Mouse (Mus musculus): ENCODE results near the gene Kmt5b. TPM values are rescaled to one million over a fixed set of nuclear protein-coding genes. Genes with fewer than 3 reads are reported as not detected.
A peak's percentile ranks its signal among the peaks of the same experiment; 100 is the strongest.

Gene Kmt5b
- polyA plus RNA-seq, 1 experiment from 2014 or later: 19.6 TPM

- Histone ChIP-seq H3K36me3 (no peaks in the 10 kb centered on the region), H3K9me3 (replicated peaks) (no peaks in the 10 kb centered on the region), H3K27ac (no peak overlapping the region), H3K9ac (no peak overlapping the region), H3K4me3 (no peak overlapping the region), H3K27me3 (no peaks in the 10 kb centered on the region), H3K4me2 (peak overlapping the region; percentile 94; the same call in 1 of the 2 replicates), H3K4me1 (replicated peaks) (peaks cover 36% of the 10 kb centered on the region)
- ATAC-seq (replicated peaks; ENCODE audit: insufficient number of reproducible peaks, insufficient read depth, low FRiP score, low read depth): no peak
- 80% methylated on average over 1 of the region's 1 CpGs for WGBS
These were observed 86.7 kb downstream of the Kmt5b start for GRCm38 (mm10) chr19:3853891-3854290.

GRCm38 (mm10) chr19:3855091-3855490 is 87.9 kb downstream of the Kmt5b start:
- WGBS: 70% methylated on average over 6 of the region's 6 CpGs
- Histone ChIP-seq H3K4me1 (replicated peaks) (peaks cover 36% of the 10 kb centered on the region), H3K27me3 (no peaks in the 10 kb centered on the region), H3K36me3 (no peaks in the 10 kb centered on the region), H3K27ac (0 out of 2 replicates have a peak overlapping the region, but pooled peaks have one; percentile 8), H3K4me3 (no peak overlapping the region), H3K9ac (no peak overlapping the region), H3K4me2 (no peak overlapping the region; the same call in 1 of the 2 replicates), H3K9me3 (replicated peaks) (no peaks in the 10 kb centered on the region)
- ATAC-seq (replicated peaks; ENCODE audit: insufficient number of reproducible peaks, insufficient read depth, low FRiP score, low read depth): no peak

- Histone ChIP-seq H3K9ac (no peak overlapping the region), H3K4me1 (replicated peaks) (peaks cover 34% of the 10 kb centered on the region), H3K36me3 (no peaks in the 10 kb centered on the region), H3K4me2 (no peak overlapping the region), H3K27ac (peak overlapping the region; percentile 8; the same call in 1 of the 2 replicates), H3K27me3 (no peaks in the 10 kb centered on the region), H3K4me3 (no peak overlapping the region), H3K9me3 (replicated peaks) (no peaks in the 10 kb centered on the region)
- ATAC-seq (replicated peaks; ENCODE audit: insufficient number of reproducible peaks, insufficient read depth, low FRiP score, low read depth): no peak
- WGBS: 34% methylated on average over 4 of the region's 4 CpGs
These were observed 88.4 kb downstream of the Kmt5b start for GRCm38 (mm10) chr19:3855601-3856000.

- ATAC-seq (replicated peaks; ENCODE audit: insufficient number of reproducible peaks, insufficient read depth, low FRiP score, low read depth): no peak
- 78% methylated on average over 3 of the region's 3 CpGs for WGBS
- peaks cover 25% of the 10 kb centered on the region for H3K4me1 ChIP-seq (replicated peaks)
- H3K36me3 ChIP-seq: no peaks in the 10 kb centered on the region
- H3K27ac ChIP-seq: no peak overlapping the region
- no peak overlapping the region for H3K4me3 ChIP-seq
- no peak overlapping the region for H3K9ac ChIP-seq
- H3K27me3 ChIP-seq: no peaks in the 10 kb centered on the region
- no peaks in the 10 kb centered on the region for H3K9me3 ChIP-seq (replicated peaks)
- no peak overlapping the region for H3K4me2 ChIP-seq
These were observed 90.0 kb downstream of the Kmt5b start for GRCm38 (mm10) chr19:3857220-3857619.

- no peak for ATAC-seq (replicated peaks; ENCODE audit: insufficient number of reproducible peaks, insufficient read depth, low FRiP score, low read depth)
- Histone ChIP-seq H3K27me3 (no peaks in the 10 kb centered on the region), H3K4me1 (replicated peaks) (0 out of 2 replicates have a peak, but pooled peaks cover 4% of the 10 kb centered on the region), H3K9me3 (replicated peaks) (no peaks in the 10 kb centered on the region), H3K4me3 (no peak overlapping the region), H3K27ac (no peak overlapping the region), H3K36me3 (peaks cover 7% of the 10 kb centered on the region), H3K9ac (no peak overlapping the region), H3K4me2 (no peak overlapping the region)
- 55% methylated on average over 2 of the region's 2 CpGs for WGBS
These were observed 95.5 kb downstream of the Kmt5b start for GRCm38 (mm10) chr19:3862713-3863112.

GRCm38 (mm10) chr19:3864960-3865359 is 97.7 kb downstream of the Kmt5b start:
- peaks cover 9% of the 10 kb centered on the region for H3K4me1 ChIP-seq (replicated peaks)
- H3K36me3 ChIP-seq: peaks cover 7% of the 10 kb centered on the region
- WGBS: 85% methylated on average over 2 of the region's 2 CpGs
- no peak overlapping the region for H3K4me3 ChIP-seq
- no peaks in the 10 kb centered on the region for H3K27me3 ChIP-seq
- ATAC-seq (replicated peaks; ENCODE audit: insufficient number of reproducible peaks, insufficient read depth, low FRiP score, low read depth): no peak
- H3K4me2 ChIP-seq: no peak overlapping the region
- H3K27ac ChIP-seq: no peak overlapping the region
- H3K9me3 ChIP-seq (replicated peaks): no peaks in the 10 kb centered on the region
- no peak overlapping the region for H3K9ac ChIP-seq

Other genes starting within 250 kb of the Kmt5b start
- gene Ppp6r3, start 191.7 kb upstream of the Kmt5b start, polyA plus RNA-seq (2015; fragmentation: Nextera tagmentation; extraction: Ambion mirVana): 41.3 and 46.5 TPM in 2 replicates
- 3.0 and 4.3 TPM in 2 replicates for gene Lrp5, start 80.9 kb upstream of the Kmt5b start, polyA plus RNA-seq (2015; fragmentation: Nextera tagmentation; extraction: Ambion mirVana)
- gene 1810055G02Rik, start 59.1 kb upstream of the Kmt5b start, polyA plus RNA-seq (2015; fragmentation: Nextera tagmentation; extraction: Ambion mirVana): 15.9 and 26.6 TPM in 2 replicates
- gene Chka, start 84.4 kb downstream of the Kmt5b start, polyA plus RNA-seq (2015; fragmentation: Nextera tagmentation; extraction: Ambion mirVana): 24.9 and 32.0 TPM in 2 replicates
- 24.9 and 39.6 TPM in 2 replicates for gene Tcirg1, start 139.7 kb downstream of the Kmt5b start, polyA plus RNA-seq (2015; fragmentation: Nextera tagmentation; extraction: Ambion mirVana)
- gene Ndufs8, start 145.4 kb downstream of the Kmt5b start, polyA plus RNA-seq (2015; fragmentation: Nextera tagmentation; extraction: Ambion mirVana): 371 and 387 TPM in 2 replicates
- 1.6 and 4.0 TPM in 2 replicates for gene Aldh3b1, start 162.4 kb downstream of the Kmt5b start, polyA plus RNA-seq (2015; fragmentation: Nextera tagmentation; extraction: Ambion mirVana)
- 15.0 and 21.8 TPM in 2 replicates for gene Unc93b1, start 167.8 kb downstream of the Kmt5b start, polyA plus RNA-seq (2015; fragmentation: Nextera tagmentation; extraction: Ambion mirVana)
- gene Aldh3b3, start 191.2 kb downstream of the Kmt5b start, polyA plus RNA-seq (2015; fragmentation: Nextera tagmentation; extraction: Ambion mirVana): not detected in 2 replicates
- gene Aldh3b2, start 204.9 kb downstream of the Kmt5b start, polyA plus RNA-seq (2015; fragmentation: Nextera tagmentation; extraction: Ambion mirVana): 0.16 and 1.2 TPM in 2 replicates
- gene Acy3, start 219.1 kb downstream of the Kmt5b start, polyA plus RNA-seq (2015; fragmentation: Nextera tagmentation; extraction: Ambion mirVana): 11.3 and 12.9 TPM in 2 replicates
- not detected in 2 replicates for gene Tbx10, start 225.3 kb downstream of the Kmt5b start, polyA plus RNA-seq (2015; fragmentation: Nextera tagmentation; extraction: Ambion mirVana)
- gene Nudt8, start 233.2 kb downstream of the Kmt5b start, polyA plus RNA-seq (2015; fragmentation: Nextera tagmentation; extraction: Ambion mirVana): 53.0 and 55.9 TPM in 2 replicates
- gene Gm49405, start 233.2 kb downstream of the Kmt5b start, polyA plus RNA-seq (2015; fragmentation: Nextera tagmentation; extraction: Ambion mirVana): 4.5 and 5.4 TPM in 2 replicates
- 72.2 and 80.1 TPM in 2 replicates for gene Doc2g, start 235.9 kb downstream of the Kmt5b start, polyA plus RNA-seq (2015; fragmentation: Nextera tagmentation; extraction: Ambion mirVana)
- gene Ndufv1, start 245.4 kb downstream of the Kmt5b start, polyA plus RNA-seq (2015; fragmentation: Nextera tagmentation; extraction: Ambion mirVana): 513 and 534 TPM in 2 replicates